Mouse (Mus musculus): ENCODE measurements around the gene A030005K14Rik.

GRCm38 (mm10) chr1:83099580-83100137, 40.5 kb upstream of the A030005K14Rik start:
- no peak for TF ChIP-seq CTCF (IDR thresholded peaks at IDR 0.05; ENCODE audit: low read depth)
- TF ChIP-seq EP300 (IDR thresholded peaks at IDR 0.05; ENCODE audit: low read depth), result no peak
